Mouse (Mus musculus) layer of hippocampus, postnatal 14 days (tissue): Measurements from ENCODE around the gene Apobec4. TPM values are rescaled to one million over a fixed set of nuclear protein-coding genes. Genes with fewer than 3 reads are reported as not detected.

Experiments used
- DNase-seq, 2 experiments: peaks; one replicate each; pipeline ENCODE4 v3.0.0; 2021 to 2022; ENCODE audit warnings: low spot score in 2 of 2, mixed read lengths in 1 of 2
- total RNA-seq, 2 experiments: library from RNA; stranded (reverse); gene quantifications; 2 replicates each; pipeline ENCODE4 v1.2.3; 2021

Gene Apobec4
- total RNA-seq, 2 experiments from 2014 or later: not detected

DNA sequence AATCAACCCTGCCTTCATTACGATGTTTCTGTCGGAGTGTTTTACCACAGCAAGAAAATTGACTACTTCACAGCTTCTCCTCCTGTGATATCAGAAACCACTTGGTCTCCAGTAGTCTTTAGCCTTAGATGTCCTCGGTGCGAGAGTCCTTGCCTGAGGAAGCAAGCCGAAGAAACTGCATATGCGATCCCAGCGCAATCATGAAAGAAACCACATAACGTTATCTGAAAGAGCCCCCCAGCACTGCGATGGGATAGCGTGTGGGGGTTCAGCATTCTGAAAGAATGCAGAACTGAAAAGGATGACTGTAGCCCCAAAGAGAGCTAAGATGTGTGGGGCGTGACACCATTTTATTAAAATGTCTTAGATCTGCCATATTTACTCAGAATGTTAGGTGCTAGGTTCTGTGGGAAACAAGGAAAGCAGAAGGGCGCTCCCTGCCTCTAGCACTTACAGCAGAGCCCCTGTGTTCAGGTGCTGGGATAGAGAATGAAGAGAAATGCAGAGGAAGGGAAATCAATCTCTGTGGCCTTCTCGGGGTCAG, 50.4 kb downstream of the Apobec4 start:
- no peak for DNase-seq

DNA sequence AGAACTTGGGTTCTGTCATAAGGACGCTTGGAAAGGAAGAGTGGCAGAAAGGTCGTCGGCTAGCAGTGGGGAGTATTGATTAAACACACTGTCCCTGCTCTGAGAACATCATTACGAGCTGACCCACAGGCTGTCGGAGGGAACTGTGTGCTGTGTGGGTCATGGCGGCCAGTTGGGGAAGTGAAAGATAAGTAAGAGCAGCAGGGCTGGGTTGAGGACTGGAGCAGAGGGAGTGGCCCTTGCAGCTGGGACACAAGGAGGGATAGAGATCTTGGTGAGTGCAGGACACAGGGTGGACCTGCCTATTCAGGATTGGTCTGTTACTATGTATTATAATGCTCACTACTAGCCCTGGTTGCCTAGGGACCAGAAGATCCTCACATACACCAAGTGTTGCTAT, 54.6 kb downstream of the Apobec4 start:
- DNase-seq: no peak

Other genes with a start within 250 kb of the Apobec4 start
- 10 to 100 TPM; 78.7 to 79.5 TPM for gene Rgl1, start 15.8 kb downstream of the Apobec4 start, total RNA-seq
- gene Arpc5, start 16.0 kb downstream of the Apobec4 start, total RNA-seq: 100 to 1,000 TPM; 237 to 247 TPM
- gene Ncf2, start 49.6 kb downstream of the Apobec4 start, total RNA-seq: 1 to 10 TPM; 2.9 to 3.1 TPM
- 10 to 100 TPM; 78.9 to 80.4 TPM for gene Smg7, start 152.1 kb downstream of the Apobec4 start, total RNA-seq
- gene Nmnat2, start 204.4 kb downstream of the Apobec4 start, total RNA-seq: 100 to 1,000 TPM; 104 to 109 TPM